ENCODE assay signal across 15 mouse cellular contexts in the genomic region with DNA sequence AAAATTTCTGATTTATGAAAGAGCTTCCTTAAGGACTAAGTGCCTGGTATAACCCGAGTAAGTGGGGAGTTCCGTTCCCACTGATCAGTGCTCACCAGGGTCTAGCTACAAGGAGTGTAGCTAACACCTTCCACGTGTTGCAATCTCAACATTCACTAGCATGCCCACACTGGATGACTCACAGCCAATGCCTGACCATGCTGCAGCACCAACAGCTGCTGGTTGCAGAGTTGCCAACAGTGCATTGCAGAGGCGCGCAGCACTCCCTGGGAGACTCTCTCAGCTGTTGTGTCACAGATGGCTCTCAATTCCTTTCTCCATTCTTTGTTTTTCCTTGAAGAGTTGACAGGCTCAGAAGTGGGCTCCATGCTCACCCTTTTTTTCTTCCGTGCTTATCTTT.
DNase-seq lines count a peak whose midpoint lies in the region; TF ChIP-seq lines count a peak whose summit lies in the region.
"Had no signal": no experiment of that assay in that cellular context is flagged by ENCODE, and none has a peak within 500 bp of the region (broad histone marks: within the 10 kb centered on the region; RNA-seq: fewer than 3 reads in every experiment).

No protein-coding gene starts in this region.

- DNase-seq in gastrocnemius, postnatal 25 days = peak; percentile 5
- DNase-seq in gastrocnemius, adult 2 months = no peak
- peak; percentile 43 for DNase-seq in right cerebral cortex, adult 18-20 months
- DNase-seq in right cerebral cortex, postnatal 4 days = no peak
- peak; percentile 11 to 46 for DNase-seq in left cerebral cortex, adult 18-20 months (ENCODE audit: low spot score in 2 of 2)
- peak; percentile 27 to 32 for DNase-seq in right cerebral cortex, postnatal 36 days (ENCODE audit: low spot score in 2 of 2)
- DNase-seq in kidney, postnatal 10 days = no peak
- no peak for DNase-seq in spleen, postnatal 36 days (ENCODE audit: low spot score in 2 of 2)
- DNase-seq: adrenal gland, adult 8-10 months; cerebellum, postnatal 25 days; kidney, adult 8-10 months; thymus, adult 18-20 months had no signal

- H3K27ac ChIP-seq in gastrocnemius, adult 2 months = no peak overlapping the region
- H3K27ac ChIP-seq: heart, embryonic 15.5 days; hindbrain, embryonic 14.5 days; limb, embryonic 15.5 days had no signal

- no peak for TF ChIP-seq CTCF in gastrocnemius, adult 2 months (IDR thresholded peaks at IDR 0.05)

- intact Hi-C loops in gastrocnemius, adult 2 months (cut with DNase I) = no loop called here

- H3K4me3 ChIP-seq in gastrocnemius, adult 2 months = no peak overlapping the region
- H3K4me3 ChIP-seq: heart, embryonic 15.5 days; limb, embryonic 15.5 days had no signal

Comparison
In these comparisons a context has a peak if more than half of its experiments do, and no peak if none do; other contexts are left out.
1. DNase-seq: peak in gastrocnemius, postnatal 25 days (single experiment), right cerebral cortex, adult 18-20 months (single experiment), left cerebral cortex, adult 18-20 months (2 of 2) and right cerebral cortex, postnatal 36 days (2 of 2); none in gastrocnemius, adult 2 months (single experiment), right cerebral cortex, postnatal 4 days (single experiment), kidney, postnatal 10 days (single experiment) and spleen, postnatal 36 days (0 of 2).